Mouse (Mus musculus): ENCODE measurements around the gene Insc. TPM values are rescaled to one million over a fixed set of nuclear protein-coding genes. Genes with fewer than 3 reads are reported as not detected.

Gene Insc
- polyA plus RNA-seq, 1 experiment from 2014 or later: 9.3 TPM

DNA sequence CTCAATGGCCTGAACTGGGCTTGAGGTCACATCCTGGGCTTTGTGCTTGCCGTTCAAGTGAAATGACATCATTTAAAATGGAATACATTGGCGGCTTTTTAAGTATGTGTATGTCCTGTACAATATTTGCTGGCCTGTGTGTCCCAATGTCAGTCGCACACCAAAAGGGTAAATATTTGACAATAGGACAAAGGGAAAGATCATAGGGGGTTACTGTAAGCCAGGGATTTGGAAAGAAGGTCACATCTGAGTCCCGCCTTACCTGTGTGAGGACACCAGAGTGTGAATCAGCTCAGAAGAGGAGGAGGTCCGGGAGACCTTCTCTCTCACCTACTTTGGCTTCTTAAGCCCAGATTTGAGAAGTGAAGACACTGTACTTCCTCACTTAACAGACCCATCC, 25.0 kb downstream of the Insc start:
- H3K4me1 ChIP-seq (replicated peaks): no peaks in the 10 kb centered on the region
- H3K4me2 ChIP-seq: no peak overlapping the region
- H3K36me3 ChIP-seq: no peaks in the 10 kb centered on the region
- no peak overlapping the region for H3K4me3 ChIP-seq
- WGBS: 89% methylated on average over 5 of the region's 5 CpGs
- no peaks in the 10 kb centered on the region for H3K9me3 ChIP-seq
- no peak overlapping the region for H3K27ac ChIP-seq (replicated peaks)
- no peaks in the 10 kb centered on the region for H3K27me3 ChIP-seq
- H3K9ac ChIP-seq: no peak overlapping the region
- no peak for ATAC-seq (ENCODE audit: low read depth)

GRCm38 (mm10) chr7:114769041-114769440, 25.5 kb downstream of the Insc start:
- ATAC-seq (ENCODE audit: low read depth): no peak
- no peaks in the 10 kb centered on the region for H3K36me3 ChIP-seq
- no peaks in the 10 kb centered on the region for H3K27me3 ChIP-seq
- H3K4me2 ChIP-seq: no peak overlapping the region
- WGBS: 85% methylated on average over 4 of the region's 4 CpGs
- H3K4me1 ChIP-seq (replicated peaks): no peaks in the 10 kb centered on the region
- no peak overlapping the region for H3K4me3 ChIP-seq
- H3K9me3 ChIP-seq: no peaks in the 10 kb centered on the region
- no peak overlapping the region for H3K9ac ChIP-seq
- no peak overlapping the region for H3K27ac ChIP-seq (replicated peaks)

DNA sequence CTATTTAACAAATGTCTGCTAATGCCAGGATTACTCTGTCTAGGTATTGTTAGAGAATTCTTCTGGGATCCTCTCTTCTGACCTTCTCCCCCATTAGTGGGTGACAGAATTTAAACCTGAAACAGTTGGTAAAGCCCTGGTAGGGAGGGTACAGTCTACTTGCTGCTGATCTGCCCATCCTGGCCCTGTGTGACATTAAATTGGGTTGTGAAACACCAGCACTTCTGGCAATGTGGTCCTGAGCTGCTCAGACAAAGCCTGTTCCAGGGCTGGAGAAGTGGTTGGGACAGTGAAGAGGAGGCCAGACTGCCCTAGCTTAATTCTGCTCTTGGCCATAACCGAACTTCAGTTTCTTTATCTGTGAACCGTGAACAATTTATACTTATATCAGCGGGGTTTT, 27.1 kb downstream of the Insc start:
- no peaks in the 10 kb centered on the region for H3K27me3 ChIP-seq
- no peaks in the 10 kb centered on the region for H3K4me1 ChIP-seq (replicated peaks)
- no peaks in the 10 kb centered on the region for H3K9me3 ChIP-seq
- WGBS: 95% methylated on average over 3 of the region's 3 CpGs
- H3K36me3 ChIP-seq: no peaks in the 10 kb centered on the region
- no peak for ATAC-seq (ENCODE audit: low read depth)
- no peak overlapping the region for H3K27ac ChIP-seq (replicated peaks)
- H3K4me2 ChIP-seq: no peak overlapping the region
- H3K4me3 ChIP-seq: no peak overlapping the region
- H3K9ac ChIP-seq: no peak overlapping the region

GRCm38 (mm10) chr7:114771801-114772200, 28.3 kb downstream of the Insc start:
- no peak overlapping the region for H3K9ac ChIP-seq
- no peaks in the 10 kb centered on the region for H3K9me3 ChIP-seq
- no peaks in the 10 kb centered on the region for H3K36me3 ChIP-seq
- H3K27me3 ChIP-seq: no peaks in the 10 kb centered on the region
- no peak overlapping the region for H3K27ac ChIP-seq (replicated peaks)
- ATAC-seq (ENCODE audit: low read depth): no peak
- no peak overlapping the region for H3K4me2 ChIP-seq
- H3K4me3 ChIP-seq: no peak overlapping the region
- H3K4me1 ChIP-seq (replicated peaks): no peaks in the 10 kb centered on the region
- 84% methylated on average over 7 of the region's 7 CpGs for WGBS

- Histone ChIP-seq H3K36me3 (no peaks in the 10 kb centered on the region), H3K27ac (replicated peaks) (no peak overlapping the region), H3K27me3 (no peaks in the 10 kb centered on the region), H3K4me3 (no peak overlapping the region), H3K9ac (no peak overlapping the region), H3K4me2 (no peak overlapping the region), H3K9me3 (no peaks in the 10 kb centered on the region), H3K4me1 (replicated peaks) (no peaks in the 10 kb centered on the region)
- WGBS: 68% methylated on average over 4 of the region's 4 CpGs
- ATAC-seq (ENCODE audit: low read depth): no peak
These were observed 30.3 kb downstream of the Insc start for GRCm38 (mm10) chr7:114773781-114774180.

DNA sequence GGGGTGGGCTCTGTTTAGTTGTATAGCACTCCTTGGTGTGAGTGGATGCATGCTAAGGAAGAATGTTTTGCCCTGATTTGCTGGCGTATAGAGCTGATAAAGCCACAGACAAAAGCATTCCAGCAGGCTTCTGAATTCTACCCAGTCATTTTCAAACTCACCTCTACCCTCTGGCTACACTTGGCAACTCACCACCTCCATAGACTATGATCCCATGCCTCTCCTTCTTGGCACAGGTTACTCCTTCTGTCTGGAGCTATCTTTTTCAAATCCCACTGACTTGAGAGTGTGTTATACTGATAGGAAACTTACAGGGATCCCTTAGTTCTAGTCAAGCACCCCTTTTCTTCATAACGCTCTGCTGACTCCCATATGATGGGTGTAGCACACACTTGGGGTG, 32.4 kb downstream of the Insc start:
- WGBS: 75% methylated on average over 2 of the region's 2 CpGs

GRCm38 (mm10) chr7:114778156-114778770, 34.8 kb downstream of the Insc start:
- H3K4me2 ChIP-seq: no peak overlapping the region
- no peaks in the 10 kb centered on the region for H3K4me1 ChIP-seq (replicated peaks)
- no peaks in the 10 kb centered on the region for H3K27me3 ChIP-seq
- H3K9ac ChIP-seq: no peak overlapping the region
- H3K36me3 ChIP-seq: no peaks in the 10 kb centered on the region
- no peak overlapping the region for H3K27ac ChIP-seq (replicated peaks)
- H3K4me3 ChIP-seq: no peak overlapping the region
- H3K9me3 ChIP-seq: no peaks in the 10 kb centered on the region
- no peak for ATAC-seq (ENCODE audit: low read depth)
- 86% methylated on average over 7 of the region's 7 CpGs for WGBS

More for the DNA sequence above, 32.4 kb downstream of the Insc start:
- ATAC-seq (ENCODE audit: low read depth): no peak
- no peaks in the 10 kb centered on the region for H3K9me3 ChIP-seq
- no peak overlapping the region for H3K9ac ChIP-seq
- H3K4me3 ChIP-seq: no peak overlapping the region
- H3K27ac ChIP-seq (replicated peaks): no peak overlapping the region
- no peaks in the 10 kb centered on the region for H3K4me1 ChIP-seq (replicated peaks)
- H3K36me3 ChIP-seq: no peaks in the 10 kb centered on the region
- no peak overlapping the region for H3K4me2 ChIP-seq
- no peaks in the 10 kb centered on the region for H3K27me3 ChIP-seq

- H3K27me3 ChIP-seq: no peaks in the 10 kb centered on the region
- WGBS: 73% methylated on average over 8 of the region's 8 CpGs
These were observed 35.7 kb downstream of the Insc start for GRCm38 (mm10) chr7:114779056-114779660.

DNA sequence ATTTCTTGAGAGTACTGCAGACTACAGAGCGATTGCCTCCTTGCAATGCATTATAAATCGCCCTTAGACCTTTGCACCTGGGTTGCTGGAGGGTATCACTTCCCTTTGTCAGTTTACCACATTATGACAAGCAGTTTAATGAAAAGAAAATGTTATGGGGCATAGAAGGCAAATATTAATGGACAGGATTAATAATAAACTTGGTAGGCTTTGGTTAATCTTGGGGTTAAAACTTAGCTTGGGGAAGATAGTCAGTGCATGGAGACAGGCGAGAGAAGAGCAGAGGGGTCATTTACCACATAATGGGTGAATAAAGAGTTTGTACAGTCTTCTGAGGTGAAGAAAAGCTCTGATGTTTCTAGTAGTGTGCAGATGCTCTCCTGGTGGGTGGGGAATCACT, 39.8 kb downstream of the Insc start:
- Histone ChIP-seq H3K9me3 (no peaks in the 10 kb centered on the region), H3K36me3 (no peaks in the 10 kb centered on the region), H3K4me3 (no peak overlapping the region), H3K4me1 (replicated peaks) (no peaks in the 10 kb centered on the region), H3K27me3 (no peaks in the 10 kb centered on the region), H3K27ac (replicated peaks) (no peak overlapping the region), H3K9ac (no peak overlapping the region), H3K4me2 (no peak overlapping the region)
- ATAC-seq (ENCODE audit: low read depth): no peak
- WGBS: 86% methylated on average over 3 of the region's 3 CpGs

More at GRCm38 (mm10) chr7:114779056-114779660, 35.7 kb downstream of the Insc start:
- no peak for ATAC-seq (ENCODE audit: low read depth)
- no peak overlapping the region for H3K27ac ChIP-seq (replicated peaks)
- no peaks in the 10 kb centered on the region for H3K36me3 ChIP-seq
- no peak overlapping the region for H3K4me3 ChIP-seq
- no peak overlapping the region for H3K9ac ChIP-seq
- no peaks in the 10 kb centered on the region for H3K4me1 ChIP-seq (replicated peaks)
- no peak overlapping the region for H3K4me2 ChIP-seq
- no peaks in the 10 kb centered on the region for H3K9me3 ChIP-seq

- H3K27ac ChIP-seq (replicated peaks): no peak overlapping the region
These were observed 47.6 kb downstream of the Insc start for GRCm38 (mm10) chr7:114791087-114791486.

GRCm38 (mm10) chr7:114792026-114792425, 48.5 kb downstream of the Insc start:
- no peak overlapping the region for H3K9ac ChIP-seq
- 89% methylated on average over 6 of the region's 6 CpGs for WGBS
- H3K4me2 ChIP-seq: no peak overlapping the region
- no peak overlapping the region for H3K27ac ChIP-seq (replicated peaks)
- H3K9me3 ChIP-seq: no peaks in the 10 kb centered on the region; the same call in 1 of the 2 replicates
- H3K27me3 ChIP-seq: no peaks in the 10 kb centered on the region
- no peak for ATAC-seq (ENCODE audit: low read depth)
- H3K36me3 ChIP-seq: no peaks in the 10 kb centered on the region
- H3K4me3 ChIP-seq: no peak overlapping the region
- no peaks in the 10 kb centered on the region for H3K4me1 ChIP-seq (replicated peaks)

More at GRCm38 (mm10) chr7:114791087-114791486, 47.6 kb downstream of the Insc start:
- Histone ChIP-seq H3K4me1 (replicated peaks) (no peaks in the 10 kb centered on the region), H3K4me2 (no peak overlapping the region), H3K4me3 (no peak overlapping the region), H3K9ac (no peak overlapping the region), H3K36me3 (no peaks in the 10 kb centered on the region), H3K27me3 (no peaks in the 10 kb centered on the region), H3K9me3 (no peaks in the 10 kb centered on the region; the same call in 1 of the 2 replicates)
- ATAC-seq (ENCODE audit: low read depth): no peak
- 89% methylated on average over 10 of the region's 10 CpGs for WGBS

- no peaks in the 10 kb centered on the region for H3K4me1 ChIP-seq (replicated peaks)
- no peaks in the 10 kb centered on the region; the same call in 1 of the 2 replicates for H3K9me3 ChIP-seq
- H3K4me2 ChIP-seq: no peak overlapping the region
- H3K4me3 ChIP-seq: no peak overlapping the region
- no peaks in the 10 kb centered on the region for H3K27me3 ChIP-seq
- H3K27ac ChIP-seq (replicated peaks): no peak overlapping the region
- no peak for ATAC-seq (ENCODE audit: low read depth)
- WGBS: 70% methylated on average over 2 of the region's 2 CpGs
- no peak overlapping the region for H3K9ac ChIP-seq
- no peaks in the 10 kb centered on the region for H3K36me3 ChIP-seq
These were observed 50.9 kb downstream of the Insc start for GRCm38 (mm10) chr7:114794400-114794799.

GRCm38 (mm10) chr7:114802576-114802975, 59.1 kb downstream of the Insc start:
- Histone ChIP-seq H3K9ac (no peak overlapping the region), H3K27ac (replicated peaks) (no peak overlapping the region), H3K4me2 (no peak overlapping the region), H3K4me3 (no peak overlapping the region), H3K27me3 (no peaks in the 10 kb centered on the region), H3K9me3 (no peaks in the 10 kb centered on the region), H3K36me3 (no peaks in the 10 kb centered on the region), H3K4me1 (replicated peaks) (no peaks in the 10 kb centered on the region)
- WGBS: 83% methylated on average over 8 of the region's 8 CpGs
- no peak for ATAC-seq (ENCODE audit: low read depth)

Data from neural tube, embryonic 13.5 days (tissue).